8 mouse cellular contexts compared by ENCODE assay signal in the genomic region with DNA sequence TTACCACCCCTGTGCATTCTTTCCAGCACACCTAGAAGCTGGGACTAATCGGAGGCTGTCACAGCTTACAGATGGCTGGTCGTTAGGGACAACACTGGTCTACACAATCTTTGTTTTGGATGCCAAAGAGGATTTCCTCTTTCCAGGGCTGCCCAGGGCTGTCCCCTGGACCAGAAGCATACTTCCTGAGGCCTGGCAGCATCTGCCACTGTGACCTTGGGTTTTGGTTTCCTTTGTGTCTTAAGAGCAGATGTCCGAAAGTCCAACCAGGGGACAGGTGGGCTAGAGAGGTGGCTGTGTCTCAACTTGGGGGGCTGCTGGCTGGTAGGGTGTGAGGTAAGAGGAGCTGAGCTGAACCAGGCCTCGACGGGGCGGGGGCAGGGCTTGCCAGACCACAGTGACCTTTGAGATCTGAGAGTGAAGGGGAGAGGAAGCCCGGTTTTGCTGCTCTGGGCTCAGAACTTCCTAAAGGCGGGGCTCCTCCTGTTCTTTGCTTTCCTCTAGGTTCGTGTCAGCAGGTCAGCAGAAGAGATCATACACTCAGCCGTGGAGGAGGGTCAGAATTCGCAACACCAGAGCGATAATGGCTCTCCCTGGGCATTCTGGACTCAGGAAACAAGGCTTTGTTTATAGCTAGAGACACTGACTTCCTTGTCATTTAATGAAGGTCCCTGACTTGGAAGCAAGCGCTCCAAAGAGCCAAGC.
DNase-seq lines count a peak whose midpoint lies in the region; ATAC-seq and TF ChIP-seq lines count a peak whose summit lies in the region.

No protein-coding gene starts in this region.

- no peaks in the 10 kb centered on the region for H3K27me3 ChIP-seq in forebrain, postnatal 0 days (ENCODE audit: insufficient read depth, low read length)
- no peaks in the 10 kb centered on the region for H3K27me3 ChIP-seq in liver, embryonic 12.5 days (replicated peaks)
- no peaks in the 10 kb centered on the region for H3K27me3 ChIP-seq in splenic B cell, adult 2 months (ENCODE audit: control insufficient read depth, insufficient read depth, low read length, poor library complexity, severe bottlenecking)
- no peaks in the 10 kb centered on the region for H3K27me3 ChIP-seq in midbrain, postnatal 0 days (ENCODE audit: insufficient read depth, low read length)

- peaks cover 11% of the 10 kb centered on the region for H3K4me1 ChIP-seq in forebrain, postnatal 0 days (ENCODE audit: insufficient read depth)
- peaks cover 12% of the 10 kb centered on the region; the same call in 1 of the 2 replicates for H3K4me1 ChIP-seq in liver, embryonic 12.5 days
- H3K4me1 ChIP-seq in midbrain, postnatal 0 days (ENCODE audit: insufficient read depth, low read length) = no peaks in the 10 kb centered on the region

- no peaks in the 10 kb centered on the region for H3K9me3 ChIP-seq in forebrain, postnatal 0 days (ENCODE audit: low read length)
- no peaks in the 10 kb centered on the region for H3K9me3 ChIP-seq in liver, embryonic 12.5 days (replicated peaks)
- no peaks in the 10 kb centered on the region for H3K9me3 ChIP-seq in midbrain, postnatal 0 days (ENCODE audit: low read length)

- no peaks in the 10 kb centered on the region for H3K36me3 ChIP-seq in forebrain, postnatal 0 days (ENCODE audit: insufficient read depth)
- no peaks in the 10 kb centered on the region for H3K36me3 ChIP-seq in liver, embryonic 12.5 days
- no peaks in the 10 kb centered on the region for H3K36me3 ChIP-seq in splenic B cell, adult 2 months (ENCODE audit: control insufficient read depth, insufficient read depth, low read length, poor library complexity, severe bottlenecking)
- no peaks in the 10 kb centered on the region for H3K36me3 ChIP-seq in midbrain, postnatal 0 days (ENCODE audit: insufficient read depth, low read length)

- WGBS in forebrain, postnatal 0 days = 57% methylated on average over 13 of the region's 13 CpGs
- WGBS in liver, embryonic 12.5 days (ENCODE audit: insufficient replicate concordance) = 28% methylated on average over 13 of the region's 13 CpGs
- WGBS in midbrain, postnatal 0 days = 69% methylated on average over 13 of the region's 13 CpGs

- no peak overlapping the region for H3K9ac ChIP-seq in forebrain, postnatal 0 days
- H3K9ac ChIP-seq in liver, embryonic 12.5 days = no peak overlapping the region
- H3K9ac ChIP-seq in midbrain, postnatal 0 days (replicated peaks; ENCODE audit: low read length, poor library complexity, severe bottlenecking) = no peak overlapping the region

- peak; percentile 44 to 49 for DNase-seq in spleen, adult 18-20 months
- no peak for DNase-seq in spleen, postnatal 14 days (ENCODE audit: low spot score in 2 of 2)
- DNase-seq in forebrain, postnatal 0 days = peak; percentile 14
- peak; percentile 8 for DNase-seq in hindlimb bud, embryonic 11.5 days (ENCODE audit: extremely low spot score, low read depth, low spot score)
- peak; percentile 29 for DNase-seq in splenic B cell, adult 2 months (ENCODE audit: low read depth, low spot score)
- DNase-seq in midbrain, postnatal 0 days (ENCODE audit: low spot score) = no peak
- DNase-seq in urinary bladder, adult 18-20 months (ENCODE audit: low spot score in 2 of 2) = no peak

- no peak for TF ChIP-seq CTCF in forebrain, postnatal 0 days (IDR thresholded peaks at IDR 0.05; ENCODE audit: low read depth)
- TF ChIP-seq CTCF in midbrain, postnatal 0 days (IDR thresholded peaks at IDR 0.05) = no peak

- H3K27ac ChIP-seq in forebrain, postnatal 0 days (ENCODE audit: low read depth, low read length) = peak overlapping the region; percentile 50
- 0 out of 2 replicates have a peak overlapping the region, but pooled peaks have one; percentile 8 for H3K27ac ChIP-seq in liver, embryonic 12.5 days
- no peak overlapping the region for H3K27ac ChIP-seq in midbrain, postnatal 0 days (ENCODE audit: low read depth, low read length)

- ATAC-seq in forebrain, postnatal 0 days = peak; percentile 36; the same call in 1 of the 2 replicates
- ATAC-seq in liver, embryonic 12.5 days = no peak
- ATAC-seq in midbrain, postnatal 0 days (ENCODE audit: low FRiP score) = no peak

- H3K4me3 ChIP-seq in forebrain, postnatal 0 days (ENCODE audit: low read depth, low read length) = no peak overlapping the region
- no peak overlapping the region for H3K4me3 ChIP-seq in liver, embryonic 12.5 days
- no peak overlapping the region for H3K4me3 ChIP-seq in midbrain, postnatal 0 days (ENCODE audit: low read depth, low read length)

- no peak overlapping the region for H3K4me2 ChIP-seq in forebrain, postnatal 0 days (ENCODE audit: low read depth)
- H3K4me2 ChIP-seq in liver, embryonic 12.5 days = no peak overlapping the region
- no peak overlapping the region for H3K4me2 ChIP-seq in midbrain, postnatal 0 days (ENCODE audit: low read depth, low read length, poor library complexity, severe bottlenecking)

Comparison
In these comparisons a context has a peak if more than half of its experiments do, and no peak if none do; other contexts are left out.
1. DNase-seq: peak in spleen, adult 18-20 months (2 of 2), forebrain, postnatal 0 days (single experiment), hindlimb bud, embryonic 11.5 days (single experiment) and splenic B cell, adult 2 months (single experiment); none in spleen, postnatal 14 days (0 of 2), midbrain, postnatal 0 days (single experiment) and urinary bladder, adult 18-20 months (0 of 2).